Mouse (Mus musculus): Measurements from ENCODE around the gene Tada3. TPM values are rescaled to one million over a fixed set of nuclear protein-coding genes. Genes with fewer than 3 reads are reported as not detected.

Gene Tada3
- polyA plus RNA-seq (2012; rRNA removed), result 54.4 and 61.7 TPM in 2 replicates

DNA sequence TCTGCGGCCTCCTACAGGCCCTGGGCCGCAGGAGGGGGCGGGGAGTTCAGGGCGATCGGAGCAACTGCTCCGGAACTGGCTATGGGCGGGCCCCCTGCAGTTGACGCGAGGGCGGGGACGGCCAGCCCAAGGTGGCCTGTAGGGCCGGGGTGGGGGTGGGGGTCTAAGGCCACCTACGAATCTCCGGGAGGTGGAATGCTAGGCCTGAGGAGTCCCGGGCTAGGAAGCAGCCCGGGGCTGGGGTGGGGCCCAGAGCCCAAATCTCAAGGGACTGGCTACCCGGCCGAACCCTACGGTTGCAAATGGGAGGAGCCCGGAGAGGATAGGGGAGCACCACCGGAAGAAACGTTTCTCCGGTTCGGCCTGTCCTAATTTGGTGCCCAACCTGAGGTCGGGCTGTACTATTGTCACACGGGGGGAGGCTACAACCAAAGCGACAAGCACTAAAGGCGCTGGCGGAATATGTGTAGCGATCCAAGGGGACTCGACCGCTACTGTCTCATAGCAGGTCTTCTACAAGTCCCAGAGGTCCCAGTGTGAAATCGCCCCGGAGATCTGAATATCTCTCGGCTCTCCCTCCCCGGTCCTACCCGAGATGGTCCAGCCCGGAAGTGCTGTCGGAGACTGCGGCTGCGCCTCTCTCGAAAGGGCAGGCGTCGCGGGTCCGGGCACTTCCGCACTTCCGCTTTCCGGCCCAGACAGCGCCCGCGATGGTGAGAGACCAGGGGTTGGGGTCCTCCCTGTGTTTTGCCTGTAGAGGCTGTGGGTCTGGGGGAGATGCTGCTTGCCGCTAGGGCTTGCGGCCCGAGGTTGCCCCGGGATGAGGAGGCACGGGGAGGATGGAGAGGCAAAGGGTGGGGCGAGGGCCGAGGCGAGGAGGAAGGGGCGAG lies at the start of gene Tada3, which contains the start of gene Arpc4:
Gene Tada3, minus strand, starts transcription at position 388 of the 890 bp plus-strand sequence.
Gene Arpc4, plus strand, starts transcription at position 620 of the 890 bp plus-strand sequence.
- DNase-seq (ENCODE audit: extremely low spot score in 1 of 2, low spot score in 1 of 2), result peak; percentile 80 to 91

DNA sequence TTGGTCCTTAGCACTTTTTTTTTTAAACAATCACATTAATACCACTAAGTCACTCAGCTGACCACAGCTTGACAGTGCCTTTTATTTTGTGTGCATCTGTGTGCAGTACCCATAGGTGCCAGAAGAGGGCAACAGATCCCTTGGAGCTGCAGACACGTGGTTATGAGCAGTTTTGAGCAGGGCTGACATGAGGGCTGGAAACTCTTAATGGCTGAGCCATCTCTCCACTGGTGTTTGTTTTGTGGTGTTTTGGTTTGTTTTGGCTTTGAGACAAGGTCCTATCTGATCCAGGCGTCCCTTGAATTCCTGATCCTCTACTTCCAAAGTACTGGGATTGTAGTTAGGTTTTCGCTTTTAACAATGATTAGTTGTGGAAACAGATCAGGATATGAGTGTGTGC lies 49.7 kb upstream of the Tada3 start:
- DNase-seq (ENCODE audit: extremely low spot score in 1 of 2, low spot score in 1 of 2), result no peak

DNA sequence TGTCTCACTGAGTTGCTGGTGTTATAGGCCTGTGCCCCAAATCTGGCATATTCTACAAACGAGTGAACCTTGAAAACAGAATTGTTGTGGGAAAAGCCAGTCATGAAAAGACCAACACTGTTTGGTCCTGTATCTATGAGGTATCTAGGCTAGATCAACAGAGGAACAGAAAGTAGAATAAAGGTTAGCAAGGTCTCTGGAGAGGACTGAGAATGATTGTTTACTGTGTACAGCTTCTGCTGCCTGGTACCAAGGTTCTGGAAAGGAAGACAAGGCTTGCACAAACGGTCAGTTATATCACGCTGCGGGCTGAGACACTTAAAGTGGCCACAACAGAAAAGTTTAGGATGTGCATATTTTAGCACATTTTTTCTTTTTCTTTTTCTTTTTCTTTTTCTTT lies 49.0 kb upstream of the Tada3 start:
- no peak for DNase-seq (ENCODE audit: extremely low spot score in 1 of 2, low spot score in 1 of 2)

DNA sequence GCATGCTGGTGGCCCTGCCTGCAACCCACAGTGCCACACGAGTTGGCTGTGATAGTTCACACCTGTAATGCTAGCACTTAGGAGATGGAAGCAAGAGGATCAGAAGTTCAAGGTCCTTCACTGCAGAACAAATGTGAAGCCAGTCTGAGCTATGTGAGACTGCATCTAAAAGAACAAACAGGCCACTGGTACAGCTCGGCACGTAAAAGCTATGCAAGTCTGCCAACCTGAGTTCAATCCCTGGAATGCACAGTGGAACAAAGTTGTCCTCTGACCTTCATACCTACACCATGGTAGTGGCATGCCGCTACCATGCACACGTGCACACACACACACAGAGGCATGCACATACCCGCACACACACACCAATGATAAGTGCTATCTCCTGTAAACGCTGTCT lies 46.5 kb upstream of the Tada3 start:
- DNase-seq (ENCODE audit: extremely low spot score in 1 of 2, low spot score in 1 of 2), result peak in 1 of 2 experiments; percentile 30

DNA sequence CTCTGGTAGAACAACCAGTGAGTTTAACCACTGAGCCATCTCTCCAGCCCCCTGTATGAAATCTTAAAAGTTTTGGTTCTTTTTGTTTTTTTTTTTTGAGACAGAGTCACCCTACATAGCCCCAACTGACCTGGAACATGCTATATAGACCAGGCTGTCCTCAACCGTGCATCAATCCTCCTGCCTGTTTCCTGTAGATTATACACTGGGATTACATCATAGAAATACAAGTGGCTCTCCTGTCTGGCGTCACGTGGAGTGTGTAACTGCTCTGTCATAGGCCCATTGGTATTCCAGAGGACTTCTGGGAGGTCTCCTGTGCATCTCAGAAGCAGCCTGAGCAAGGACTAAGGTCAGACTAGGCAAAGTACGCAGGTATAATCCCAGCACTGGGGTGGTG lies 45.3 kb upstream of the Tada3 start:
- DNase-seq (ENCODE audit: extremely low spot score in 1 of 2, low spot score in 1 of 2), result no peak

DNA sequence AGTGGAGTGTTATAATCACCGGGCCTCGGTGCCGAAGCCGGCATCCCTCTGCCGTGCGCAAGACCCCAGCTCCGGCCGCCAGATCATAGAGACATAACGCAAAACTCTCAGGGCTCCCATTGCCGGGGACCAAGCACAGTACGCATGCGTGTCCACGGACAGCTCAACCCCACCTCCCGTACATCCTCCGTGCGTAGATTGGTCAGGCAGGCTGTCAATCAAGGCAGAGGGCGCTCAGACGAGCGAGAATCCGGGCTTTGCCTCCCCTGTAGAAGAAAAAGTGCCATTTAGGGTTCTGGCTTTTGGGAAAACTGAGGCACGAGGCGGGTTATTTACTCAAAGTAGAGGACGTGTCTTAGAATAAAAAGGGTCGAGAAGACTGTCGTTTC lies 41.5 kb upstream of the Tada3 start, which contains the start of gene Rpusd3:
Gene Rpusd3, minus strand, starts transcription at position 142 of the 389 bp plus-strand sequence.
- peak; percentile 87 to 99 for DNase-seq (ENCODE audit: extremely low spot score in 1 of 2, low spot score in 1 of 2)

DNA sequence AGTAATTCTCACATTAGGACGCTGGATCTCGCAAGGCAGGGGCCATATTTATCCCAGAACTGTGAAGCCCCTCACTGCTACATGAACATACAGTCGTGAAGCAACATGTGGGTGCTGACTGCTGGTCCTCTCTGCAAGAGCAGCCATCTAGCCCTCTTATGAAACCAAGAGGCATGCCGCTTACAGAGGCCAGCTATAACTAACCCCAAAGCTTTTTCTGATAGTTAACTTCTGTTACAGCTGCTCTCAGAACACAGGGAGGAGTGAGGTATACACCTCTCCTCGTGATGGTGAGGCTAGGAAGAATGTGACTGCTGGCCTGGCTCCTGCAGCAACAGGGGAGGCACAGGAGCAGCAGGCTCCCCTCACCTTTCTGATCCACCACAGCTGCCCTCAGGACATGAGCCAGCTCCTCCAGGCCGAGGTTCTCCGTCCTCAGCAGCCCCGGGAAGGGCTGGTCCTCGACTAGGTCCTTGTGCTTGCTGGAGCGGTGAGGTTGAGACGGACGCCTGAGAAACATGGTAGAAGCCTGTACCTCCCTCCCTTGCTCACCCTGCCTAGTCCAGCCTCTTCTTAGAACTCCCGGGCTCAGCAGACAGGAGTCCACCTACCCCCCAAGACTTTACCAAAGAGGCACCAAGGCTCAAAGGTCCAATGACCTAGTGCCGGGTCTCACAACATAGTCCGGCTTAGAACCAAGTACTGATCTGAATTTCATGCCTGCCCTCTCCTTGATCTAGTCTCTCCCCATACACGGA lies 40.9 kb upstream of the Tada3 start:
- DNase-seq (ENCODE audit: extremely low spot score in 1 of 2, low spot score in 1 of 2), result no peak

DNA sequence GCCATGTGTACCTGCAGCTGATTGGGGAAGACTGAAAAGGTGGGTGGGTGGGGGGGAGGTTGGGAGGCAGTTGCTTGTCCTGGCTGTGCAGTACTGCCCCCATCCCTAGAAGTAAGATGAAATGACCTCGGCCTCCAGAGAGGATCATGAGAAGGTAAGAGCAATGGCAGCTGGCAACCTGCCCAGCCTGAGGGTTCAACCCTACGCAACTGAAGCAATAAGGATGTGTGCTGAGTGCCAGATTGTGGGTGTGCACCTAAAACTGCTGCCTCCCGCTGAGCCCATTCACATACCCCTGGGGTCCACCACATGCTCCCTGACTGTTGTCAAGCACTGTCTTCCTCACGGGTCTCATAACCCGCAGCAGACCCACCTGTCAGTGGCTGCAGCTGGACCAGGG lies 38.7 kb upstream of the Tada3 start:
- no peak for DNase-seq (ENCODE audit: extremely low spot score in 1 of 2, low spot score in 1 of 2)

DNA sequence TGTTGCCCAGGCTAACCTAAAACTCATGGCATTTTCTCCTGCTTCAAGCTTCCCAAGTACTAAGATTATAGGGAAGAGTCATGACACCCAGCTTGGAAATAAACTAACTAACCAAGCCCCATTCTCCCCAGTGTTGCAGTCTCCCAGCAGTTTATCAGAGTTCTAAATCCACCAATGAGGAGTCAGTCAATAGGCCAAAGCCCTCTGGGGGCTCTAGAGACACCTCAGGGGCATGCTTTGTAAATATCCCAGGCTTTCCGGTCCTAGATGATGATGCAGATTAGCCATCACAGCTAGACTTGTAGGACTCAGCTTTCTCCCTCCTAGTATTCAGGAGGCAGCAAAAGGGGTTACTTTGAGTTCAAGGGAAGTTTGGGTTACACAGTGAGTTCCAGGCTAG lies 32.3 kb upstream of the Tada3 start:
- no peak for DNase-seq (ENCODE audit: extremely low spot score in 1 of 2, low spot score in 1 of 2)

DNA sequence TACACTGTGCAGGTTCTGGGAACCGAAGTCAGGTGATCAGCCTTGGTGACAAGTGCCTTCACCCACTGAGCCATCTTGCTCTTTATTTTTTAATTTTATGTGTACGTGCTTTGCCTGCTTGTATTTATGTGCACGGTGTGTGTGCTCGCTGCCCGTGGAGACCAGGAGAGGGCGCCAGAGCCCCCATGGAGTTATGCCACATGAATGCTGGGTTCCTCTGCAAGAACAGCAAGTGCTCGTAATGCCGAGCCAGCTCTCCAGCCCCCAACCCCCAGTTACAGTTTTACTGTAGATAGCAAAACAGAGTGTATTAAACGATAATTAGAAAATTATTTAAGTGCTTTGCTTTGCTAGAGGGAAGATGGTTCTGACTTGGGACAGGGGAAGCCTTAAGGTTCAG lies 29.0 kb upstream of the Tada3 start:
- no peak for DNase-seq (ENCODE audit: extremely low spot score in 1 of 2, low spot score in 1 of 2)

DNA sequence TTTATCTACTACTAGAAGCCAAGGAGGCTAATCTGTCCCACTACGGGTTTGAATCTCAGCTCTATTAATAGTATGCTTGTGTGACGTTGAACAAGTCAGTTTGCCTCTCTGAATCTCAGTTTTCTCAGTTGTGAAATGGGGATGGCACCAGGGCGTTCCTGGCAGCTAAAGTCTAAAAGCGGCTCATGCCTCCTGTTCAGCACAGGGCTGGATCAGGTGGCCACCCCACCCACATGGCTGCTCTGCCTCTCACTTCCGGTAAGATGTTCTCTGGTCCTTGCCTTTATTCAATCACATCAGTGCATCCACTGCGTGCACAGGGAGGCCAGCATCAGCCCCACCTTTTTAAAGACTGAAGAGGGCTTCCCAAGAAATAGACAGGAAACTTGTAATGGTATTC lies 27.8 kb upstream of the Tada3 start:
- DNase-seq (ENCODE audit: extremely low spot score in 1 of 2, low spot score in 1 of 2), result peak; percentile 66 to 74

DNA sequence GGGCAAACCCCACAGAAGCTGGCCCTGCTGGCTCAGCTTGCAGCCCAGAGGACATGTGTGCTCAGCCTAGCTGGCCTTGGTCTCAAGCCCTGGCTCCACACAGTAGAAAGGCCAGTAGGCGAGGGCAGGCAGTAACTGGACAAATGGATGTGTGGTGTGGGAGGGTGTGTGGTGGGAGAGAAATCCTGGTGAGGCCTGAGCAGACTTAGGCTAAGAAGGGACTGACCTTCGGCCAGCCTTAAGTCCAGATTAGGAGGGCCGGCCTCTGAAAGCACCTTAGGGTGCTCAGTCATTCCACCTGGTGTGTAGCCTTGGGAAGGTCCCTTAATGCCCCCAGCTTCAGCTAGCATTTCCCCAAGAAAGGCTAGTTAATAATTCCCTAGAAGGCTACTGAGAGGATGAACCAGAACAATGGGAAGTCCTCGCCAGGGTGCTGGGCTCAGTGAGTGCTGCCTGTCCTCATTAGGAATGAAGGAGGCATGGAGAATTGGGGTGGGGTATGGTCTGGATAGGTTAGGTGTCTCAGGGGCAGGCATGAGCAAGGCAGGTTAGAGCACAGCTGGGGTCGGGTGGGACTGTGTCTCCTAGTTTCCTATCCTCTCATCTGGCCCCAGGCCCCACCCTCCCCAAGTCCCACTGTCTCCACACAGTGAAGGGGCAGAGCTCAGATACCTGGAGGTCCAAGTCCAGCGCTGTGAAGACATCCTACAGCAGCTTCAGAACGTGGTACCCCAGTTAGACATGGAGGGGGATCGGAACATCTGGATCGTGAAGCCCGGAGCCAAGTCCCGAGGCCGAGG lies 27.2 kb upstream of the Tada3 start:
- no peak for DNase-seq (ENCODE audit: extremely low spot score in 1 of 2, low spot score in 1 of 2)

DNA sequence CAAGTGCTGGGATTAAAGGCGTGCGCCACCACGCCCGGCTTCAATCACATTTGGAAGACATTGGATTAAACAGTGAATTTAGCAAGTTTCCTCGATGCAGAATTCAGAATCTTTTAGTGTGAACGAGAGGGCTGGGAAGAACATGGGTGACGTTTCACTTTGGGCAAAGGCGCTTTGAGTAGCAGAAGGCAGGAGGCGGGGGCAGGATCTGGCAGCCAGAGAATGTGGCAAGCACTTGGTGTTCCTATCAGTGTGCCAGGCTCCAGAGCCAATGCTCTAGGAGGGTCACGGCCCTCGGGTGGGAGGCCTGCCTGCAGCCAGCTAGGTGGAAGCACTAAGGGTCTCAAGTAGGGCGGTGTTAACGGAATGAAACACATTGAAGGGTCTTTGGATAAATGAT lies 24.4 kb upstream of the Tada3 start:
- DNase-seq (ENCODE audit: extremely low spot score in 1 of 2, low spot score in 1 of 2), result peak in 1 of 2 experiments; percentile 59

DNA sequence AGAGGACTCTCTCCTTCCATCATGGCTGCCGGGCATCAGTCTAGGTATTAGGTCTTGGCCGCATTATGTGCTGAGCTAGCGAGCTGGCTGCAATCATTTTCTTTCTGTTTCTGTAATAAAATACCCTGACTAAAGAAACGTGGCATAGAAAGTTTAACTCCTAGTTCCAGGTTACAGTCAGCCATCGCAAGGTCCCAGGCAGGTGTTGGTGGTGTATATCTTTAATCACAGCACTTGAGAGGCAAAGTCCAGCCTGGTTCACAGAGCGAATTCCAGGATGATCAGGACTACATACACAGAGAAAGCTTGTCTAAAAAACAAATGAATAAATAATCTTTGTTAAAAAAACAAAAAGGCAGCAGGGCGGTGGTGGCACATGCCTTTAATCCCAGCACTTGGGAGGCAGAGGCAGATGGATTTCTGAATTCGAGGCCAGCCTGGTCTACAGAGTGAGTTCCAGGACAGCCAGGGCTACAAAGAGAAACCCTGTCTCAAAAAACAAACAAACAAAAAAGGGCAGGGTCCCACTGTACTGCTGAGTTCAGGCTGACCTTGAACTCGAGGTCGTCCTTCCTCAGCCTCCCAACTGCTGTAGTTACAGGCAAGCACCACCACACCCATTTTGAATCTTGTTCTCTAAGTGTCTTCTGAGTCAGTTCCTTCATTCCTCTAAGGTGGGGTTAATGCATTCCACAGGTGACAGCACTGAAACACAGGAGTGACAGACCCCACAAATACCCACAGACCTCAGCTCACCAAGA lies 18.8 kb upstream of the Tada3 start:
- no peak for DNase-seq (ENCODE audit: extremely low spot score in 1 of 2, low spot score in 1 of 2)

DNA sequence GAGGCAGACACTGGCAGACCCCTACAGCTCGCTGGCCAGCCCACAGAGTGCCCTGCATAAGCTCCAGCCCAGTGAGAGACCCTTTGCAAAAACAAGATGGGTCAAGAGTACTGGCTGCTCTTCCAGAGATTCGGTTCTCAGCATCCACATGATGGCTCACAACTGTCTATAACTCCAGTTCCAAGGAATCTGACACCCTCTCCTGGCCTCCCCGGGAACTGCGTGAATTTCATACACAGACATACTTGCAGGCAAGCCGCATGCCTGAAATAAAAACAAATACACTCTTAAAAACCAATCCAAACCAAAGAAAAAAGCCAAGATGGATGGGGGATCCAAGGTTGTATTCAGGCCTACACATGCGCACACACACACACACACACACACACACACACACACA lies 17.8 kb upstream of the Tada3 start:
- DNase-seq (ENCODE audit: extremely low spot score in 1 of 2, low spot score in 1 of 2), result no peak

DNA sequence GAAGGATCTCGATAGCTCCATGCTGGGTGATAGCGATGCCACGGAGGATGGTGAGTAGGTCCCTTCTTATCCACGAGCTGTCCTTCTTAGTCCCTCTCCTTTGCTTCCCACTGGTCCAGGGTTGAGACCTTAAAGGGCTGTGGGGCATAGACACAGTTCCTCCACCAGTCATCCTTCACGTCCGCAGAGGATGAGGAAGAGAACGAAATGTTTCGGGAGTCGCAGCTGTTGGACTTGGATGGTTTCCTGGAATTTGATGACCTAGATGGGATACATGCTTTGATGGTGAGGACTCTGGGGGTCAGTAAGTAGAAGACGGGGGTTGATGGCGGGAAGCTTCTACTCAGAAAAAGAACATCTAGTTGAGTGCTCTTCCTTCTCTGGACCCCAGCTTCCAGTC lies 17.1 kb upstream of the Tada3 start:
- no peak for DNase-seq (ENCODE audit: extremely low spot score in 1 of 2, low spot score in 1 of 2)

DNA sequence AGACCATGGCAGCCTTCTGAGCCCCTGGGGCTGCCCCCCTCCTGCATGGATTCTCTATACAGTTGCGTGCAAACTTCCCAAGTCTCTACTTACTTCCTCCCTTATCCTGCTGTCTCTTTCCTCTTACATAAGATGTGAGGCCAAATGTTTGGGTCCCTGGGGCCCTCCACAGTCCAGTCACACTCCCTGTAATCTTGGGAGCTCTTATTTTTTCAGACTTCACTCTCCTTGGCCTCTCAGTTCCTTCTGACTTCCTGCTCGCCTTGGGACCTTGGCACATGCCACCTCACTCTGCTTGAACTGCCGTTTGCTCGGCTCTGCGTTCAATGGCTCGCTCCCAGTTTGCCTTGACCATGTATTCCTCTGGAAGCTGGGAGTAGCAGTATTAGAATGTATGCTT lies 16.3 kb upstream of the Tada3 start:
- no peak for DNase-seq (ENCODE audit: extremely low spot score in 1 of 2, low spot score in 1 of 2)

DNA sequence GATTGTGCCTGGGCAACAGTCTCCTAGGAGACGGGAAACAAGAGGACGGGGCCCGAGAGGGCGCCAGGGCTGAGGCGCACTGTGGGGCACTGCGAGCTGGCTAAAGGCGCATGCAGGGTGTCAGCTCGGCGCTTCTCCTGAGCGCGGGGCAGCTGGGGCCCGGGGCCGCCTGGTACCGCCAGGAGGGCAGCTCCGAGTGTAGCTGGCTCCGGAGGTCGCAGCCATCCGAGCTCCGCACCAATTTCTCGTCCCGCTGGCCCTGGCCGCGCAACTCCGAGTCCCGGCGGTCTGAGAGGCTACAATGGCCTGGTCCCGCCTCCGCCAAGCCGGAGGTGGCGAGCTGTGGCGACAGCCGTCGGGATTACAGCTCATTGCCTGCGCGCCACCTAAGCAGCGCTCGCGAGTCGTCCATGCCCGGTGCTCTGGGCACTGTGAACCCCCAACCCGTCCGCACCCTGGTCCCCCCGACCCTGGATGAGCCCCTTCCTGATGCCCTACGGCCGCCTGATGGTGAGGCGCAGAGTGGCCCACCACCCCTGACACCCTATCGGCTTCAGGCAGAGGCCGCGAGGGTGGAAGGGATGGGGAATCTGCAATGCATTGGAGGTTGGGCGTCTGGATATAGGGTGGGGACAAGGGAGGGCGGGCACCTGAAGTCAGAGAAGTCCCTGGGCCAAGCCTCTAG lies 14.8 kb upstream of the Tada3 start:
- DNase-seq (ENCODE audit: extremely low spot score in 1 of 2, low spot score in 1 of 2), result peak in 1 of 2 experiments; percentile 48

DNA sequence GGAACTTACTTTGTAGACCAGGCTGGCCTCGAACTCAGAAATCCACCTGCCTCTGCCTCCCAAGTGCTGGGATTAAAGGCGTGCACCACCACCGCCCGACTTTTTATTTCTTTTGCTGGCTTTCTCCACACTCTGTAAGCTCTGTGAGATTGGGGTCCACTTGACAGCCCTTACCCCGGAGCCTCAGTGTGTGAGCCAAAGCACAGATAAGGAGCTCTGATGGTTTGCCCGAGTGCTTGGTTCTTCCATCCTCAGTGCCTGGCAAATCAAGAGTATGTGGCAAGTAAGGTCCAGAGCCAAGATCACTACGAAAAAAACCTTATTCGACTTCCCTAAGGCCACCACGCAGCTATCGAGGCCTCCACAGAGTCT lies 14.3 kb upstream of the Tada3 start:
- no peak for DNase-seq (ENCODE audit: extremely low spot score in 1 of 2, low spot score in 1 of 2)

DNA sequence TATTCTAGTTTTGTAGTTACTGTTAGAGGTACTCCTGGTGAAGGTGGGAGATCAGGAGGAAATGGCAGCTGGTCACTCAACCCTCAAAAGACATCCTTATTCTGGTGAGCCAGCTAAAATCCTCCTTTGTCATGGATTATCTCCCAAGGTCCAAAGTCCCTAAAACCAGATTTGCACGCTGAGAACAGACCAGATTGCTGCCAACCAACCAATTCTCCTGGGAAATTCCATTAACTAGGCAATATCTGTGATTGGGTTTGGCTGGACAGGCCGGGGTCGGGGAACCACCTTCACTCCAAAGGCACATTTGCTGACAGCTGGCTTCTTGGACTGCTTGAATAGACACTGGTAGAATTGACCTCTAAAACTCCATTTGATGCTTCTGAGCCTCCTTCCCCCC lies 13.0 kb upstream of the Tada3 start:
- no peak for DNase-seq (ENCODE audit: extremely low spot score in 1 of 2, low spot score in 1 of 2)

All from frontal cortex, adult 2 months (tissue).